8 mouse cellular contexts compared by ENCODE assay signal in genomic region chr10:52690992-52691731, GRCm38 (mm10). TPM values are rescaled to one million over a fixed set of nuclear protein-coding genes. Genes with fewer than 3 reads are reported as not detected.
DNase-seq lines count a peak whose midpoint lies in the region; ATAC-seq lines count a peak whose summit lies in the region.

No protein-coding gene starts in this region.

- no peaks in the 10 kb centered on the region for H3K9me3 ChIP-seq in lung, embryonic 16.5 days (ENCODE audit: control insufficient read depth, low read length)
- H3K9me3 ChIP-seq in midbrain, embryonic 12.5 days, result no peaks in the 10 kb centered on the region

- peaks cover 3% of the 10 kb centered on the region for H3K27me3 ChIP-seq in lung, embryonic 16.5 days (ENCODE audit: control insufficient read depth, insufficient read depth, low read depth, low read length)
- H3K27me3 ChIP-seq in midbrain, embryonic 12.5 days, result no peaks in the 10 kb centered on the region

- no peak overlapping the region for H3K27ac ChIP-seq in lung, embryonic 16.5 days (ENCODE audit: low read length)
- peak overlapping the region; percentile 91 for H3K27ac ChIP-seq in midbrain, embryonic 12.5 days (replicated peaks)

- no peak for DNase-seq in lung, postnatal 14 days
- DNase-seq in embryo, embryonic 9.5 days (ENCODE audit: extremely low spot score), result peak; percentile 73
- DNase-seq in heart, postnatal 10 days, result peak; percentile 10 to 22
- peak; percentile 33 to 40 for DNase-seq in layer of hippocampus, postnatal 14 days (ENCODE audit: low spot score in 2 of 2)
- DNase-seq in testis, postnatal 10 days (ENCODE audit: low spot score), result peak; percentile 43
- no peak for DNase-seq in natural killer cell, adult 2 months (ENCODE audit: low spot score in 2 of 2)

- H3K4me2 ChIP-seq in lung, embryonic 16.5 days (ENCODE audit: low read depth, low read length), result peak overlapping the region; percentile 98
- H3K4me2 ChIP-seq in midbrain, embryonic 12.5 days (replicated peaks), result peak overlapping the region; percentile 86

- intact Hi-C loops in heart, postnatal 10 days (cut with DNase I), result loop anchor here (10.0 kb wide), 1 partner anchor 276 kb away; the partner anchor contains the start of gene Nus1

- WGBS in lung, embryonic 16.5 days, result under 1% methylated on average over 45 of the region's 45 CpGs
- WGBS in midbrain, embryonic 12.5 days, result under 1% methylated on average over 45 of the region's 45 CpGs

- ATAC-seq in lung, embryonic 16.5 days (ENCODE audit: low read depth), result peak; percentile 68
- ATAC-seq in midbrain, embryonic 12.5 days (ENCODE audit: low FRiP score, low read depth), result peak; percentile 76

- H3K9ac ChIP-seq in lung, embryonic 16.5 days (ENCODE audit: low read length), result peak overlapping the region; percentile 67
- H3K9ac ChIP-seq in midbrain, embryonic 12.5 days (replicated peaks), result peak overlapping the region; percentile 87

- H3K4me3 ChIP-seq in lung, embryonic 16.5 days (ENCODE audit: low read length), result peak overlapping the region; percentile 78
- H3K4me3 ChIP-seq in midbrain, embryonic 12.5 days, result peak overlapping the region; percentile 85

- H3K36me3 ChIP-seq in lung, embryonic 16.5 days (ENCODE audit: control insufficient read depth, insufficient read depth, low read length), result no peaks in the 10 kb centered on the region
- H3K36me3 ChIP-seq in midbrain, embryonic 12.5 days, result no peaks in the 10 kb centered on the region

- peaks cover 2% of the 10 kb centered on the region; the same call in 1 of the 2 replicates for H3K4me1 ChIP-seq in lung, embryonic 16.5 days (replicated peaks; ENCODE audit: control insufficient read depth, insufficient read depth, low read length)
- peaks cover 10% of the 10 kb centered on the region; the same call in 1 of the 2 replicates for H3K4me1 ChIP-seq in midbrain, embryonic 12.5 days

RNA-seq across cellular contexts. Expression of gene Slc35f1, which starts 0.8 kb away (rescaled TPM):
- 0.93 and 1.1 TPM in 2 replicates for polyA plus RNA-seq in lung, embryonic 16.5 days (2015; fragmentation: Nextera tagmentation; extraction: Ambion mirVana)
- total RNA-seq in heart, postnatal 10 days (2021), result 1 to 10 TPM; 1.4 to 2.0 TPM
- total RNA-seq in layer of hippocampus, postnatal 14 days (2021), result 10 to 100 TPM; 34.6 to 41.5 TPM
- 24.8 and 30.3 TPM in 2 replicates for polyA plus RNA-seq in midbrain, embryonic 12.5 days (2016; fragmentation: Nextera tagmentation; extraction: Ambion mirVana)

Comparison
In these comparisons a context has a peak if more than half of its experiments do, and no peak if none do; other contexts are left out.
1. DNase-seq: peak in embryo, embryonic 9.5 days (single experiment), heart, postnatal 10 days (2 of 2), layer of hippocampus, postnatal 14 days (2 of 2) and testis, postnatal 10 days (single experiment); none in lung, postnatal 14 days (single experiment) and natural killer cell, adult 2 months (0 of 2).
2. RNA of gene Slc35f1, which starts 0.8 kb away (total RNA-seq): 34.6 to 41.5 TPM in layer of hippocampus, postnatal 14 days; 1.4 to 2.0 TPM in heart, postnatal 10 days; every median in the first group is over 10 times any median in the second.